Mouse (Mus musculus) induced T-regulatory cell, adult 2 months (primary cell): Measurements from ENCODE around the gene Nkx2-3.
A peak's percentile ranks its signal among the peaks of the same experiment; 100 is the strongest.

ENCODE experiments used
- DNase-seq: peaks from one replicate; pipeline ENCODE4 v3.0.0-alpha.2; 2012; ENCODE audit warnings: low read depth

The Nkx2-3 gene

DNA sequence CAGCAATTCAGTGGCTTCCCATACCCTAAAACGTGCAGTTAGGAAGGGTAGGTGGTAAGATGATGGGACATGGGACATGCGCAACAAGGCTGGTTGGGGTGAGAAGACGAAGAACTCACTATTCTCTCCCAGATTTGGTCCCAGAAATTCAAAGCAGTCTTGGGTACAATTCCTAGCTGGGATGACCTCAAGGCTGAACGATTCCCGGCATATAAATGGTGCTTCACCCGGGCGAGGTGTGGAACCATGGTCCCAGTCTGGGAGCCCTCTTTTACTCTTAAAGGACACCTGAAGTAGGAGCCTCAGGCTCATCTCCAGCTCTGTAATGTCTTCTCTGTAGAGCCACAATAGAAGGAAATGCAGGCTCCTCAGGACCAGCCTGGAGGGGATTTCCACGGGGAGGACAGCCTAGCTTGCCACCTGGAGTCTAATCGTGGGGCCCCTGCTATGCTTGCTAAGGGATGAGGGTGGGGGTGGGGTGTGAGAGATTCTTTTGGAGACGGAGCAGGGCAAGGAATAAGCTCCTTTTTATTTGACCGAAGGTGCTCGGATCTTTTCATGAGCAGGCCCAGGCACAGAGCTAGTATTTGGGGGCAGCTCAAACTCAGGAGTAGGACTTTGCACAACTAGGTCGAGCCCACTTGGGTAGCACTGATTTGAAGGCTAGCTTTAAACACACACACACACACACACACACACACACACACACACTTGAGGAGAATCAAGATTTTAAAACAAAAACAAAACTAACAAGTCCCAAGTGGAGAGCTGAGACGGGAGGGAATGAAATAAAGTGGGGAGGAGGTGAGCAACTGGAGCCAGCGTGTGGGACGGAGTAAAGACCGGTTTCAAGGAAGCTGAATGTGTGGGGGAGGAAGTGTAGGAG lies 6.2 kb upstream of the Nkx2-3 start:
- DNase-seq, result no peak

DNA sequence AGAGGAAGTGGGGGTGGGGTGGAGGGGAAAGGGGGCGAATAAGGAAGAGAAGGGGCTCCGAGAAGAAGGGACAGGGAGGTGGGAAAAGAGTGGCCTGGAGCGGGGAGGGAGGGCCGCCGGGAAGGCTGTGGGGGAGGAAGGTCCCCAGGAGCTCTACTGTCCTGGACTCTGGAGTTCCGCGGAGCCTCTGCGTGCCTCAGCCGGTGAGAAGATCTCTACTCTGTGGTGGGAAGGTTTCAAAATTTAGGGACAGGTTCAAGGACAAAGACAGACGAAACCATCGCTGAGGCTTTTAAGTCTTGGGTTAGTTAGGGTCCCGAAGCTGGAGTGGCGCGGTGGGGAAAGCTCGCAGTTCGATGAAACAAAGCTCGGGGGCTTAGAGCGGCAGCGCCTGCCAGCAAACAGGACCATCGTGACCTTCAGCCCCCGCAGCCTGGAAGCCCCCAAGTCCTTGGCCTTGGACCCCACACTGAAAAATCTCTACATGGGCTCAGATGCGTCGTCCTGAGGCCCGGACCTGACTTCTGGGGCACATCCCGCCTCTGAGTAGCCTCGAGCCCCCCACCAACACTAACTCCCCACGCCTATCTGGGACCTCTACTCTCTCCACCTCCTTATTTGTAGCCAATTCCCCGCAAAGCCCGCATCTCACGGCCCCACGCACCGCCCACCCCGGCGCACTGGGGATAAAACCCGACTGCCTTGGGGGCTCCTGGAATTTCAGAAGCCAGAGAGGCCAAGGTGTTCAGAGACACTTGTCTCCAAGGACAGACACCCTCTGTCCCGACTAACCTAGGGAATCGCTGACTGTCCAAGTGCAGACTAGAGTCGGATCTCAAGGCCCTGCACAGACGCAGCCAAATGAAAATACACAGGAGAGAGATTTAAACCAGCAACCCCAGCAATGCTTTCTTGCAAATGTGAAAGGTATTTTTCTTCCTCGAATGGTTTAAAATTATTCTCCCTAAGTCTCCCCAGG lies 5.3 kb upstream of the Nkx2-3 start:
- peak; percentile 16 for DNase-seq

DNA sequence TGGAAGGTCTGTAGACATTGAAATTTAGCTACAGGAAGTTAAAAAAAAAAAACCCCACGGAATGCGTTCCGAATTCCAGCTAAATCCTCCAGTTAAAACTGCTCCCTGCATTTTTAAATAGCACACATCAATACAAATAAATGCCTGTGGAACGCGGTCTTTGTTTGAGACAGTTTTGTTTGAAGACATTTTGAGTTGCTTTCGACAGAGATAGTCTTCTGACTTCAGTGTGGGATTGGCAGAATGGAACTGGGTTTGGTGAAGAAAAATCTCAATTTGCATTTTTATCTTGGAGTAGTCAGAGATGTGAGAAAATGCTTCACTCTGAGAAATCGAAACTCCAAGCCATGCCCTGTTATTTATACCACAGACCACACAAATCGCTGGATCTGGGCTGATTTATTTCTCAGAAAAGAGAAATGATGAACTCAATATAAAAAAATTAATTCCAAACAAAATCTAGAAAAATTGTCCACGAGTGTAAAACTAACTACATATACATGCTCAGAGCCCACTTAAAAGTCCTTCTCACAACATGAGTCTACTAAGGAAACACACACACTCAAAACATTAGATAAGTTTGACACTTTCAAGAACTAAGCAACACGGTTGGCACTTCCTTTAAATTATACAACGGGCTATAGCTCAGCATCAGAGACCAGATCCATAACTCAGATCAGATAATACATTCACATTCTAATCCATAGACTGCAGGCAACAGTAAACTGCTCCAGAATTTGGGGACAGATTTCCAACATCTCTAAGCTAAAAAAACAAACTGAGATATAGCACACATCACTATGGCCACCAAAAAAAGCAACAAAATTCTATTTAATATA lies 4.1 kb upstream of the Nkx2-3 start:
- peak; percentile 31 for DNase-seq

DNA sequence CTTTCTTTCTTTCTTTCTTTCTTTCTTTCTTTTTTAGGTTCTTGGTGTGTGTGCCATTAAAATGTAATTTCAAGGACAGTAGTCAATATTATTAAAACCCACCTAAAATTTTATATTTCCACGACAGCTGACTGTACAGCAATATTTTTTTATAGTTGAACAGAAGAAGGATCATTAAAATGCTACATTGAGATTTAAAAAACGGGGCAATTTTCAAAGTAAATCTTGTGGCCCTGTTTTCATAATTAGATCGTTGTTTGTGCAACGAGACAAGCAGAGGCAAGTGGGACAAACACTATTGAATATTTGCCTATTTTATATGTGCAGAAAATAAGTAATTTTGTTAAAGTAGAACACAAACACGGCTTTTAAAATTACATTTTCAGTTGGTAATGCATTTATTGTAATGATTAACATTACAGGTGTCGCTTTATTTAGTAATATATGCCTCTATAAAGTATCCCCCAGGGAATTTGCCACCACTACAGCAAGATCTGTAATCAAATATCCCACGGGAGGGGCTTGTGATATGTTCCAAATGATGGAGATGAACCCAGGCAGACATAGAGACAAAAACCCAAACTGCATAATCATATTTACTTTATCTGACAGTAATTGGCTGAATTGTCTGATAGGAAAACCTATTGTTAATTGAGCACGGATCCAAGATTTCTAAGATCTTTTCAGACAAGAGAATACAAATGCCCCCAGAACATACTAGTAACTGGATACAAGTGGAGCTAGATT lies 3.2 kb upstream of the Nkx2-3 start:
- DNase-seq, result peak; percentile 4

DNA sequence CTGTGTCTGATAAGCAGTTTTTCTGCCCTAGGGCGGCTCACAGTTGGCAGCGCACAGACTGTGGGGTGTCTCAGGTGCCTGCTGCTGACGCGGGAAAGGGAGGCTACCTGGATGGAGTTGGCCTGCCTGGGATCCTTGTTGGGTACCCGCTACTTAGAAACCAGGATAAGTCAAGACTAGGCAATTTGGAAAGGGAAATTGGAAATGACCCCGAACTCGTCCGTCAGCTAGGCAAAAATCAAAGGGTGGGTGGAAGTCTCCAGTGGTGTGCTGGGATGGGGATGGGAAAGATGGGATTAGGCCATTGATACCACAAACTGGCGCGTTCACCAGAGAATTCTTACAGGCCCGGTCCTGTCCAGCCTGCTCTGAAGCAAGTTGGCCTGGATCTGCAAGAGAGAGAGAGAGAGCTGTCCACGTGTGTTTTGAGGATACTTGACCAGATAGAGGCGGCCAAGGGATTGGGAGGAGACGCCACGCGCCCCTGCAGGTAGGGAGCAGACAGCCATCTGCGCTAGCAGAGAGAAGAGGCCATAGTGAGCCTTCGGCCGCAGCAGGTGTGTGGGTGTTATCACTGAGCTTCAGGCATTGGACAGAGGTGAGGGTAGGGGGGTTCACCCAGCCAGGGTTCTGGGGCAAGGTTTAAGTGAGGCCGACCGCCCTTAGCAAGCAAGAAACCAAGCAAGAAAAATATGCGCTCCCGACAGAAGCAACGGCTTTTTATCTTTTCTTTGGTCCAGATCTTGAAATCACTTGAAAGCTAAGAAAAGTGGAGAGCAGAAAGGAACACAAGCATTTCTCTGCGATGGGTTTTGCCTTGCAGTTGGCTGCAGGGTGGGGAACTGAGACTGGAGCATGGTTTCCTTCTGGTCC lies 2.4 kb upstream of the Nkx2-3 start:
- peak; percentile 12 for DNase-seq

DNA sequence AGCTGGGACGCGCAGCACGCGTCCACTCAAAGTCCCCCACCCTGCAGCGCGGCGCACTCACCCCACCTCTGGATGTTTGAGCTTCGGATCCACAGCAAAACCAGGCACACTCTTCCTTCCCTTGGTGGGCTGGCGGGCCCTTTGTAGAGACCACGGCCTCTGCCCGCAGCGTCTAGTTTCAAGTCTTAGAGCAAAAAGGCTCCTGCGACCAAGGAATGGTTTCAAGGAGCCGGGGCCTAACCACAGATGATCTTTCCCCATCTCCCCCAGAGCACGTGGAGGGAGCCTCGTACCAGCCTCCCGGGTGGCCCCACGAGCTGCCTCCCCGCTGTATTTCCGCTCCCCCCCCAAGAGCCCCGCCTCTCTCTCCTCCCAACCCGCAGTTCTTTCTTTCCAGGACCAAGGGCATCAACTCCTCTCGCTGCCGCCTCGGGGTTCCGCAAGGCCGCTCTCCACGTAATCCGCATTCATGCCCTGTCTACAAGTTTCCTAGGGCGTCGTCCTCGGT lies 1.7 kb upstream of the Nkx2-3 start:
- peak; percentile 27 for DNase-seq

DNA sequence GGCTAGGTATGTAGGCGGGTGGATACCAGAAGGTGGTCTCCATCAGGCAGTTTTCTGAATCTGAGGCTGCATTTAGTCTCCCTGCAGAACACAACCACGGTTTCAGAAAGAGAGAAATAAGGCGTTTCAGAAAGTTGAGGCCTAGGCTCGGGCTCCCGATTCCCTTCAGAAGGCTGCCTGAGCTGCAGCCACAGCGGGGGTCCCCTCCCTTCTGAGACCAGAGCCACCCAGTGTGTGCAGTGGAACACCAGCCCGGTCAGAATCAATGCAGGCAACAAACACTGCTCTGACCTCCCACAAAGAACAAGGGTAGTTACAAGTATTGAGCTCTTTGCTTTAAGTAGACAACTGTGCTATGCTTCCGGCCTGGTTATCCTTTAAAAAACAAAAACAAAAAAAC lies 1.0 kb upstream of the Nkx2-3 start:
- DNase-seq, result peak; percentile 10

DNA sequence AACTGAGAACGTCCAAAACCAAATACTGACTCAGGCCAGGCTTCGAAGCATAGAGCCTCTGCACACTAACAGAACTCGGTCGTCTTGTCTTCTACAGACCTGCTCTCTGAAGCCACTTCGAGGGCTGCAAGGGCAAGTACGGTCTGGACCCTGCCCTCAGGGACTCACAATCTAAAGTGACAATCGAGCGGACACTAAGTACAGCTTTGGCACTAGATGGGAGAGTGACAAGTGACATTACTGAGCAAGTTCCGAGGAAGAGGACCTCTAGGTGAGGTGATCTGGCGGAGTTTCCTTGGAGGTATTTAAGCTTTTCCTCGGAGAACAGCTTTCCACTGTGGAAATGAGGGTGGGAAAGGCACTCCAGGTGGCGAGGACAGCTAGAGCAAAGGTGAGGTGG lies 564 bp upstream of the Nkx2-3 start:
- DNase-seq, result peak; percentile 18

DNA sequence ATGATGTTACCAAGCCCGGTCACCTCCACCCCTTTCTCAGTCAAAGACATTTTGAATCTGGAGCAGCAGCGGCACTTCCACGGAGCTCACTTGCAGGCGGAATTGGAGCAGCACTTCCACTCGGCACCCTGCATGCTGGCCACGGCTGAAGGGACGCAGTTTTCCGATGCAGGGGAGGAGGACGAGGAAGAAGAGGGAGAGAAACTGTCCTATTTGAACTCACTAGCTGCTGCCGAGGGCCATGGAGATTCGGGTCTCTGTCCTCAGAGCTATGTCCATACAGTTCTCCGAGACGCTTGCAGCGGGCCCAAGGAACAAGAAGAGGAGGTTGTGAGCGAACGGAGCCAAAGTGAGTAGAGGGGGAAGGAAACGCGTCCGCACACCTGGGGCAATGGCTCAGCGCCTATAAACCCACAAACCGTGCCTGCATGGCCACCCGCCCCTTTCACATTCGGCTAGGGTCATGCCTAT lies 411 bp downstream of the Nkx2-3 start:
- no peak for DNase-seq

DNA sequence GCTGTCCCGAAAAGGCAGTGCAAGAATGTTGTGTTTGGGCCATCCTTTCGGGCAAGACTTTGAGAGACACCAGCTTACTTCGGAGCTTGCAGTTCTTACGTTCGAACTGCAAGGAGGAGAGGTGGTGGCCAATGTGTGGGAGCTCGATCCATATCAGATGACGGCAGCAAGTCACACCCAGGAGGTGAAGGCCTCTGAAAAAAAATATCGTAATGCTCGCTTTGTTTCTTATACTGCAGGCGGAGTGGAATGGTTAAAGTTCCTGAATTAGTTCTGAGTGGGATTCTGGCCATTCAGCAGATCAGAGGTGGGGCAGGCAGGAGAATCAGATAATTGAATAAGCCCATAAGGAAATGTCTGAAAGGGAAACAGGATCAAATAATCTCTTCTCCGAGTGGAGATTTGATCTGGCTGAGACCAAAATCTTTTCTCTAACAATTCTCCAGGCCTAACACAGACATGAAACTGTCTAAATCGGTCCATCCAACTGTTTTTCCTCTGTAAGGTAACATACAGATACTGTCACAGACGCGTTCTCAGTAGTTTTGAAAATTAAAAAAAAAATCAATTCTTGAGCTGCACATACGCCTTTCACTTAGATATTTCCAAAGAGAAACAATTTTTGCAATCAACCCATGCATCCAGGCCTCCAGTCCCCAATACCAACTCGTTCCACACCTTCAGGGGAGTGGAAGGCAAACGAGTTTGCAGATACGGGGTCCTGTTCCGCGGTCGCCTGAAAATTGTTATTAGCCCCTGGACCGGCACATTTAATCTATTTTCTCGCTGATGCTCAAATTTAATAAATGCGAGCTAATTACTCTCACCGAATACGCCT lies 1.4 kb downstream of the Nkx2-3 start:
- peak; percentile 37 for DNase-seq

DNA sequence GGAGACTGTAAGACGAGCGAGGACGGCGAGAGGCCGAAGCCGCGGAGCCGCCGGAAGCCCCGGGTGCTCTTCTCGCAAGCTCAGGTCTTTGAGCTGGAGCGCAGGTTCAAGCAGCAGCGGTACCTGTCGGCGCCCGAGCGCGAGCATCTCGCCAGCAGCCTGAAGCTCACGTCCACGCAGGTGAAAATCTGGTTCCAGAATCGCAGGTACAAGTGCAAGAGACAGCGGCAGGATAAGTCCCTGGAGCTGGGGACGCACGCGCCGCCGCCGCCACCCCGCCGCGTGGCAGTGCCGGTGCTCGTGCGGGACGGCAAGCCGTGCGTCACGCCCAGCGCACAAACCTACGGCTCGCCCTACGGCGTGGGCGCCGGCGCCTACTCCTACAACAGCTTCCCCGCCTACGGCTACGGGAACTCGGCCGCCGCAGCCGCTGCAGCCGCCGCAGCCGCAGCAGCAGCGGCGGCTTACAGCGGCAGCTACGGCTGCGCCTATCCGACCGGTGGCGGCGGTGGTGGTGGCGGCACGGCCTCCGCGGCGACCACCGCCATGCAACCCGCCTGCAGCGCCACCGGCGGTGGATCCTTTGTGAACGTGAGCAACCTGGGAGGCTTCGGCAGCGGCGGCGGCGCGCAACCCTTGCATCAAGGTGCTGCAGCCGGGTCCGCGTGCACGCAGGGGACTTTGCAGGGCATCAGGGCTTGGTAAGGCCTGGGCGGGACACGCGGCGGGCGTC lies 2.4 kb downstream of the Nkx2-3 start:
- DNase-seq, result peak; percentile 54

DNA sequence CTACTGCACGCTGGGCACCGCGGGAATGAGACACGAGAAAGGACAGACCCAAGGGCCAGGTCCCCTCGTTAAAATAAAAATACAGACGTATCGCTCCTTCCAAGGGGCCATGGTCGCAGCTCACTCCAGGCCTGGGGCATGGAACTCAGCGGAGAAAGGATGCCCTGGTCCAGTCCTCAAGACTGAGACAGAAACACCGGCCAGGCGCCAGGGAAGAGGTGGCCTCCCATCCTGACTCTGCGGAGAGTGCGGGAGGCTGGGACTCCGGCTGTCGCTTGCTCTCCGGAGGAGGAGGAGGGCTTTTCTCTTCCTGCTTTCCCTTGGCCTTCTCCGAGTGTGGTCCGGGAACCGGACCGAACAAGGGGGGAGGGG lies 2.9 kb downstream of the Nkx2-3 start:
- no peak for DNase-seq

DNA sequence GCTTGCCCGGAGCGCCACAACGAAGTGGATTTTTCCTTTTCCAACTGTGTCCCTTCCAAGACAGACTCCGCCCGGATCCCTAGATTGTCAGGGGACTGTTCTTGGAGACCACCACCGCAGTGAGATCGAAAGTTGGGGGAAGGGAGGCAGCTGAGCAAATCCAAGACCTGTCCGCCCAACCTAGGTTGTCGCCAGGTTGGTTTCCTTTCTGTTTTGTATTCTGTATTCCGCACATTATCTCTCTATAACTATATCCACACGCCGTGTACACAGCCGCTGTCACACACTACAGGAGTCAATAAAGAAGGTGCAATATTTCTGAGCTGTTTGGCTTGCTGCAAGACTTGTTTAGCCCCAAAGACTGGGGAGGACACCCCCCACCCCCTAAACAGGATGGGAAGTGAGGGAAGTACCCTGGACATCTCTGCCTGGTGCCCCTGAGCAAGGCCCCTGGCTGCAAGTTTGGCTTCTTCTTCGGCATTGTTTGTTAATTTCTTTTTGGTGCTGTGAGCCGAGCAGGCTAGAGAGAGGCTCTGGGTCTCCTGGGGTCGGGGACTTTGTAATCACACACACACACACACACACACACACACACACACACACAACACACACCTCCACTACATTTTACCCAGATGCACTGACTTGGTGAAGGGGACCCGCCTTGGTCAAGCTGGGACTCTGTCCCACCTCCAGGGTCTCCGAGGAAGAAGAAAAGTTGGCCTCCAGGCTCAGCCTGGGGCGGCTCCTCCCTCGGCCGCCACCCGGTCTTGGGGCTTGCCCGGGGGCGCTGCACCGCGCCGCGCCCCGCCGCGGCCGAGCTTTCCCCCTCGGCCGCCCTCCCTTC lies 3.7 kb downstream of the Nkx2-3 start:
- peak; percentile 30 for DNase-seq

DNA sequence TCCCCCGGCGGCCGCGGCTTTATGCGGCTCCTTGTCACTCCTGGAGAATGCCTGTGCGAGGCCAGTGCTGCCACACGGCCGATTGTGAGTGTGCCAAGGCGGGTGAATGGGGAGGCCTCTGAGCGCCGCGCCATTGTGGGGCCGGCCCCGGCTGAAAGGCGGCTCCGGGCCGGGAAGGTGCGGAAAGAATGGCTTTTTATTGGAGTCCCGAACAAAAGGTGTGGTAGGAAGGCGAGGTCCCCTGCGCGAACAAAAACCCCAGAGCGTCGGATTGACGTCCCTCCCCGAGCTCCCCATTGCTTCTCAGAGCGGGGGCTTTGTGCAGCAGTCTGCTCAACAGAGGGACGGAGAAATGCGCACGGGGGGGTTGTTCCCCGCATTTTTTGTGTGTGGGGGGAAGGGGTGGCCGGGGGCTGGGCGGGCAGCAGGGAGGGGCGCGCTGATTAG lies 4.3 kb downstream of the Nkx2-3 start:
- no peak for DNase-seq

DNA sequence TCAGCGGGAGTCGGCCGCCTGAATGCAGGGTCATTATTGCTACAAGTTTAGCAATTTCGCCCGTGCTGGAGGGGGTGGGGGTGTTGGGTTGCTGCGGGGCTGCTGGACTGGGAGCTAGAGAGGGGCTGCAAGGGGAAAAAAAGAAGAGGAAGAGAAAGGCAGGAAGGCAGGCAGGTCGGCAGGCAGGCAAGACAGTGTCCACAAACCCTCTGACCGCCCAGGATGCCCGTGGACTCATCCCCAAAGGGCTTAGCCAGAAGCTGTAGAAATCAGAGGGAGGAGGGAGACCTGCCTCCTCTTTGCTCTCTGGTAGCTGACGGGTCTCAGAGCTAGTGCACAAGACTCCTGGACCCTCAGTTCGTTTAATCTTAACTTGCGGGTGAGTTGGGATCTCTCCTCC lies 4.8 kb downstream of the Nkx2-3 start:
- no peak for DNase-seq

DNA sequence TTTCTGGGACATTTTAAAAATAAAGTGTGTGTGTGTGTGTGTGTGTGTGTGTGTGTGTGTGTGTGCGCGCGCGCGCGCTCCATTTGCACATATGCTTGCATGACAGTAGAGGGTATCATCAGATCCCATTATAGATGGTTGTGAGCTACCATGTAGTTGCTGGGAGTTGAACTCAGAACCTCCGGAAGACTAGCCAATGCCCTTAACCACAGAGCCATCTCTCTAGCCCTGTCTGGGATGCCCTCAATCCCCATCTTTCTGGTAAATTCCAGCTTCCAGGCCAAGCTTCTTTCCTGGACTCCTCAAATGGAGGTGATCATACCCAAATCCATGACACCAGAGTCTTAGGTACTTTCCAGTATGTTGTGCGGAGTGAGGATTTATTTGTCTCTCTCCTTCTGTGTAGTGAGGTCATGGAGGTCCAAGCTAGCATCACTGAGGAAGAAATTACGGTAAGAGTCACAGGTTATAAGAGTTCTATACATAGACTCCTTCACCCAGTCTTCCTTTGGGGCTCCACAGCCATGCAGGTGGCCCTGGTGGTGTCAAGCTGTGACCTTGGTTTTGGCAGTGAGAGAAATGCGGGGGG lies 5.7 kb downstream of the Nkx2-3 start:
- no peak for DNase-seq

DNA sequence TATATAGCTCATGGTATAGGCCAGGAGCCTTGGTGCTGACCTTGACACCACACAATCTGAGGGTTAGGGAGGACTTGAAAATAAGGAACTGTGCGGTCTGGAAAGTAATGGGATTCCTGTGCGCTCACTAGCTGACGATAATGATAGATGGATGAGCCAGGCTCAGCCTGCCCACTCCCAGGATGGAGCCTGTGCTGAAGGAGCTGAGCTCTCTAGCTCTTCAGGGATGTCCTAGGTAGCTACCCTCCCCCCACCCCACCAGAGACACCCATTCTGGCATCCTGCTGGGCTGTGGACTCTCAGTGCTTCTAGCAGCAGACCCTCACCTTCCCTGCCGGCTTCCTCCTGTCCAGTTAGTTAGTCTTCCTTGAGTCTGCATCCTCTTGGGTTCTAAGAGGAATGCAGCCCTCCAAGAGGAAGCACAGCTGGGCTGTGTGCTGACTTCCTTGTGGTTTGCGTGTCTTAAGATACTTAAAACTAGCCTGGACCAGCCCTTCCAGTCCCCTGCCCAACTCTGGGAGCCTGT lies 6.4 kb downstream of the Nkx2-3 start:
- DNase-seq, result no peak
